Mouse (Mus musculus) ES-E14 (cell line): ENCODE measurements around the gene Tbc1d20. TPM values are rescaled to one million over a fixed set of nuclear protein-coding genes. Genes with fewer than 3 reads are reported as not detected.

ENCODE experiments used
- DNase-seq: peaks from one replicate; pipeline ENCODE4 v3.0.0-alpha.2; 2013; ENCODE audit warnings: low read depth, low spot score
- H3K27ac ChIP-seq: 2 replicates; pipeline ENCODE4 v1.5.1; 2012; ENCODE audit warnings: low read depth, mild to moderate bottlenecking, low read length, moderate library complexity, mixed read lengths; ENCODE audit not compliant: poor library complexity, insufficient read depth, severe bottlenecking
- H3K36me3 ChIP-seq: 2 replicates; pipeline ENCODE4 v1.6.1; 2012; ENCODE audit warnings: mild to moderate bottlenecking, low read length, moderate library complexity, mixed read lengths; ENCODE audit not compliant: control insufficient read depth, poor library complexity, insufficient read depth, severe bottlenecking
- H3K4me1 ChIP-seq, 2 experiments: fragments of 150-350 bp in 1 of 2; sonication (generic) in 1 of 2; 2 replicates each; pipeline ENCODE4 v1.6.1; 2012; ENCODE audit warnings: low read length in 2 of 2, mild to moderate bottlenecking in 1 of 2, mixed read lengths in 1 of 2; ENCODE audit not compliant: control insufficient read depth in 2 of 2, insufficient read depth in 2 of 2, poor library complexity in 1 of 2
- H3K4me3 ChIP-seq, 2 experiments: fragments of 150-350 bp in 1 of 2; sonication (generic) in 1 of 2; 2 replicates each; pipeline ENCODE4 v1.5.1; 2012; ENCODE audit warnings: low read length in 2 of 2, low read depth in 1 of 2, mild to moderate bottlenecking in 1 of 2, mixed read lengths in 1 of 2; ENCODE audit not compliant: insufficient read depth in 1 of 2, poor library complexity in 1 of 2, severe bottlenecking in 1 of 2
- H3K9ac ChIP-seq: 2 replicates; pipeline ENCODE4 v1.6.1; 2012; ENCODE audit warnings: low read depth, mild to moderate bottlenecking, low read length, mixed read lengths; ENCODE audit not compliant: poor library complexity, insufficient read depth, severe bottlenecking
- H3K9me3 ChIP-seq: fragments of 150-350 bp; sonication (generic); 2 replicates; pipeline ENCODE4 v1.6.1; 2012; ENCODE audit warnings: low read depth, mild to moderate bottlenecking, low read length; ENCODE audit not compliant: control insufficient read depth, insufficient read depth
- CHD2 ChIP-seq: IDR thresholded peaks from 2 replicates; pipeline ENCODE4 v1.6.1; 2014; ENCODE audit warnings: mild to moderate bottlenecking, low read depth, low read length, inconsistent platforms
- HCFC1 ChIP-seq: IDR thresholded peaks from 2 replicates; pipeline ENCODE4 v1.6.1; 2012; ENCODE audit warnings: low read length, inconsistent platforms, borderline replicate concordance; ENCODE audit not compliant: insufficient read depth
- MAFK ChIP-seq: IDR thresholded peaks from 2 replicates; pipeline ENCODE4 v1.6.1; 2014; ENCODE audit warnings: mild to moderate bottlenecking, low read depth, low read length, inconsistent platforms; ENCODE audit not compliant: insufficient read depth
- ZC3H11A ChIP-seq: IDR thresholded peaks from 2 replicates; pipeline ENCODE4 v1.6.1; 2012; ENCODE audit warnings: low read depth, mild to moderate bottlenecking, inconsistent platforms, low read length, borderline replicate concordance
- ZNF384 ChIP-seq: IDR thresholded peaks from 2 replicates; pipeline ENCODE4 v1.6.1; 2012; ENCODE audit warnings: low read depth, low read length, inconsistent platforms
- in situ Hi-C, 2 experiments: fragments of 600-800 bp; cut with MboI; formaldehyde crosslinking; loops; one replicate each; pipeline ENCODE4 v1.15.1; 2025; ENCODE audit warnings: low sequenced_read_pairs in 2 of 2, inconsistent platforms in 1 of 2; ENCODE audit not compliant: unreplicated experiment in 2 of 2
- total RNA-seq: library from RNA; depleted of rRNA; stranded (reverse); fragments of 300-350 nt; gene quantifications from 2 replicates; pipeline ENCODE4 v1.2.3, GENCODE M21; 2012

Tbc1d20 gene
- total RNA-seq, 1 experiment, result 20.2 TPM

DNA sequence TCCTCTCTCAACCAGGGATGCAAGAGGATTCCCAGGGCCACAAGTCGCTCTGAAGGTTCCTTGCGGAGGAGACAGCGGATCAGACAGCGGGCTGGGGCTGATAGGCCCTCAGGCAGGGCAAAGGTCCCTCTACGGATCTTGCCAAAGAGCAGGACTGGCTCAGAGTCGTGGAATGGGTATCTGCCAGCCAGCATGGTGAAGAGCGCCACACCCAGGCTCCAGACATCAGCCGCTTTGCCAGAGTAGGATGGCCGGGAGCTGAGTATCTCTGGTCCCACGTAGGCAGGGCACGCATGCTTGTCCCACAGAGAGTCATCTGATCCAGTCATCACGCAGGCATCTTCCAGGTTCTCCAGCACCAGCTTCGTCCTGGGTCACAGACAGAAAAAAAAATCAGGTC is 44.7 kb downstream of the Tbc1d20 start:
- Histone ChIP-seq H3K9me3 (no peaks in the 10 kb centered on the region), H3K9ac (no peak overlapping the region), H3K27ac (no peak overlapping the region), H3K4me3 (no peak overlapping the region), H3K36me3 (peaks cover 35% of the 10 kb centered on the region), H3K4me1 (peaks cover 0 to 20% of the 10 kb centered on the region in 2 experiments; a peak in 2 of 4 replicates)
- in situ Hi-C loops, result no loop called here
- no peak for TF ChIP-seq MAFK
- no peak for TF ChIP-seq ZC3H11A
- TF ChIP-seq CHD2, result no peak
- no peak for TF ChIP-seq ZNF384
- TF ChIP-seq HCFC1, result no peak
- DNase-seq, result no peak

GRCm38 (mm10) chr2:152339631-152340179 is 46.1 kb downstream of the Tbc1d20 start:
- Histone ChIP-seq H3K4me3 (peak overlapping the region; percentile 2 to 46; a peak in 3 of 4 replicates), H3K27ac (no peak overlapping the region), H3K4me1 (peaks cover 0 to 18% of the 10 kb centered on the region in 2 experiments; a peak in 2 of 4 replicates), H3K36me3 (peaks cover 35% of the 10 kb centered on the region), H3K9me3 (no peaks in the 10 kb centered on the region), H3K9ac (peak overlapping the region; percentile 62)
- DNase-seq, result no peak
- in situ Hi-C loops, result no loop called here
- TF ChIP-seq HCFC1 (no peak), ZNF384 (no peak), ZC3H11A (no peak), MAFK (no peak), CHD2 (no peak)

DNA sequence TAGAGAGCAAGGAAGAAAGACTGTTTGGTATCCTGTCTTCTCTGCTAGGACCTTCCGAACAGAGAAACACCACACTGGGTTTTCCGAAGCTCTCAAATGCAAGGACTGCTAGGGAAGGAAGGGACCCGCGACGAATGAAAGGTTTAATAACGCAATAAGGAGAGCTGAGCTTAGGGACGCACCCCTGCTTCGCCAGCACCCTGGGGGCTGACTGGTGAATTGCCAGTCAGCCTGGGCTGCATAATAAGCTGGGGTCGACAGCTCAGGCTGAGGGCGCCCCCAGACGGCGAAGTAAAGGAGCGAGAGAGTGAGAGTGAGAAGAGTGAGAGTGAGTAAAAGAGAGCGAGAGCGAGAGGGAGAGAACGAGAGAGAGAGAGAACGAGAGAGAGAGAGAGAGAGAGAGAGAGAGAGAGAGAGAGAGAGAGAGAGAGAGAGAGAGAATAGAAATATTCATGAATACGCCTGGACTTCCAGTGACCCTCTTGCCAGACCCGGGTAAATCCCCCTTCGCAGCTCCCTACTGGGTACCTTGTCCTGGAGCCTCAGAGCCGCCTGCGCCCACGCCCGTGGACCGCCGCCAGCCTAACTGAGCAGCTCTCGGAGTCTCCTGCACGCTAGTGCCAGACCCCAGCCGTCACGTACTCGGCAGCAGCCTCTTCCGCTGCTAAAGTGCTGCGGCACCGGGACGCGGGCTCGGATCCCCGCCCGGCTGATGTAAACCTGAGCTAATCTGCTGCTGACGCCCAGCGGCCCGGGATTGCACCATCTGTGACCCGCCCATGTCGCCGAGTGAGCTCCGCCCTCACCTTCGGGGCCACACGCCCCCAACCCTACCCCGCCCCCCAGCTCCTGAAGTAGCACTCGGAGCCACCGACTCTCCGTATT is 49.9 kb downstream of the Tbc1d20 start, which contains the start of gene Trib3:
Trib3 (minus strand) TSS at position 704 of the 885 bp plus-strand sequence.
- H3K27ac ChIP-seq, result peak within 1 kb of the TSS; percentile 77

GRCm38 (mm10) chr2:152344361-152344760 is 50.7 kb downstream of the Tbc1d20 start:
- DNase-seq, result no peak
- Histone ChIP-seq H3K4me1 (peaks cover 7 to 16% of the 10 kb centered on the region in 2 experiments; a peak in 2 of 4 replicates), H3K27ac (peak overlapping the region; percentile 77), H3K9ac (peak overlapping the region; percentile 49), H3K9me3 (no peaks in the 10 kb centered on the region), H3K4me3 (peak overlapping the region; percentile 83 to 93), H3K36me3 (peaks cover 18% of the 10 kb centered on the region)
- TF ChIP-seq ZNF384 (no peak), MAFK (no peak), HCFC1 (no peak), CHD2 (no peak), ZC3H11A (no peak)
- in situ Hi-C loops, result no loop called here

More for the DNA sequence above, 49.9 kb downstream of the Tbc1d20 start, which contains the start of gene Trib3:
- in situ Hi-C loops, result no loop called here
- peak; percentile 83 for DNase-seq
- H3K4me1 ChIP-seq, result peaks cover 7 to 13% of the 10 kb centered on the region in 2 experiments; a peak in 1 of 4 replicates
- no peaks in the 10 kb centered on the region for H3K9me3 ChIP-seq
- peak within 1 kb of the TSS; percentile 83 to 93 for H3K4me3 ChIP-seq
- peak within 1 kb of the TSS; percentile 90 for H3K9ac ChIP-seq
- H3K36me3 ChIP-seq, result peaks cover 20% of the 10 kb centered on the region
- TF ChIP-seq MAFK, result no peak
- no peak for TF ChIP-seq CHD2
- no peak for TF ChIP-seq ZNF384
- TF ChIP-seq HCFC1, result peak; percentile 44; the same call in 1 of the 2 replicates
- TF ChIP-seq ZC3H11A, result peak; percentile 22; the same call in 1 of the 2 replicates
